Mouse (Mus musculus) adrenal gland, postnatal 4 days (tissue): ENCODE measurements around the gene Gbp3. TPM values are rescaled to one million over a fixed set of nuclear protein-coding genes. Genes with fewer than 3 reads are reported as not detected.

Source experiments
- DNase-seq, 2 experiments: peaks; one replicate each; pipeline ENCODE4 v3.0.0; 2021 to 2022; ENCODE audit warnings: low spot score in 2 of 2, mixed read lengths in 2 of 2
- total RNA-seq, 2 experiments: library from RNA; stranded (reverse); gene quantifications; 2 replicates each; pipeline ENCODE4 v1.2.3; 2021

Gene Gbp3
- total RNA-seq, 2 experiments from 2014 or later = 6.7 to 7.8 TPM

- no peak for DNase-seq
These were observed 27.6 kb downstream of the Gbp3 start for GRCm38 (mm10) chr3:142587386-142587785.

- no peak for DNase-seq
These were observed 29.1 kb downstream of the Gbp3 start for GRCm38 (mm10) chr3:142588888-142589287.

- DNase-seq = no peak
These were observed 30.7 kb downstream of the Gbp3 start for GRCm38 (mm10) chr3:142590431-142591067.

- DNase-seq = no peak
These were observed 34.7 kb downstream of the Gbp3 start, which contains the start of gene Gbp2b for GRCm38 (mm10) chr3:142594547-142594946. Gbp2b (plus strand) TSS chr3:142594847.

GRCm38 (mm10) chr3:142597923-142598322 lies 38.1 kb downstream of the Gbp3 start:
- DNase-seq = no peak

GRCm38 (mm10) chr3:142601675-142602074 lies 41.8 kb downstream of the Gbp3 start:
- no peak for DNase-seq

- DNase-seq = no peak
These were observed 58.8 kb downstream of the Gbp3 start for GRCm38 (mm10) chr3:142618658-142619057.

GRCm38 (mm10) chr3:142619606-142620005 lies 59.8 kb downstream of the Gbp3 start:
- DNase-seq = no peak

GRCm38 (mm10) chr3:142620111-142620955 lies 60.5 kb downstream of the Gbp3 start, which contains the start of gene Gbp2:
Gbp2 (plus strand) TSS chr3:142620602.
- no peak for DNase-seq

GRCm38 (mm10) chr3:142620956-142621562 lies 61.2 kb downstream of the Gbp3 start:
- DNase-seq = no peak

Other genes with a start within 250 kb of the Gbp3 start
- gene Pdlim5, start 164.3 kb upstream of the Gbp3 start, total RNA-seq = 10 to 100 TPM; 53.5 to 57.7 TPM
- 1 to 10 TPM; 1.9 to 2.5 TPM for gene Gbp5, start 66.0 kb upstream of the Gbp3 start, total RNA-seq
- 10 to 100 TPM; 11.0 to 13.1 TPM for gene Gbp7, start 29.7 kb upstream of the Gbp3 start, total RNA-seq
- gene Gbp2b, start 34.8 kb downstream of the Gbp3 start, total RNA-seq = under 1 TPM; 0.22 to 0.28 TPM
- 10 to 100 TPM; 11.5 to 12.4 TPM for gene Gbp2, start 60.6 kb downstream of the Gbp3 start, total RNA-seq
- gene Kyat3, start 141.0 kb downstream of the Gbp3 start, total RNA-seq = 10 to 100 TPM; 12.8 to 38.7 TPM
- 10 to 100 TPM; 63.9 to 69.3 TPM for gene Gtf2b, start 205.0 kb downstream of the Gbp3 start, total RNA-seq